Mouse (Mus musculus) heart, postnatal 36 days (tissue): ENCODE results near the gene Mrpl40. TPM values are rescaled to one million over a fixed set of nuclear protein-coding genes. Genes with fewer than 3 reads are reported as not detected.

ENCODE experiments used
- DNase-seq, 2 experiments: peaks; one replicate each; pipeline ENCODE4 v3.0.0; 2021 to 2022
- intact Hi-C: fragments of 180-260 bp; cut with DNase I; formaldehyde crosslinking; loops from one replicate; pipeline ENCODE4 v1.15.1; 2025
- total RNA-seq, 2 experiments: library from RNA; stranded (reverse); gene quantifications; 2 replicates each; pipeline ENCODE4 v1.2.3; 2021

Gene Mrpl40
- total RNA-seq, 2 experiments from 2014 or later, result 55.4 to 59.0 TPM

DNA sequence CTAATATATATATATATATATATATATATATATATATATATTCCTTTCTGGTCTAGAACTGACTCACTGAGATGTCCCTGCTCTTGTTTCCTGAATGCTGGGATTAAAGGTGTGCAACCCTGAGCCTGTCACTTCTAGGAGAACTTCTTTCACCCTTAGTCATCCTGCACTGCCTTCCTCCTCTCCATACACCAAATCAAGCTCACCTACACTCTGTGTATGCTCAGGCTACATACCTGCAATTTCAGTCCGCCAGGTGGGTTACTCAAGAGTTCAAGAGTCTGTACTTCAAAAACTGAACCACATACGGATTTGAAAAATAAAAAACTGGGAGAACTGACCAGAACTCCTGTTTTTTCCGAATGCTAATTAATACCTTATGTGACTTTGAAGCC lies 40.6 kb downstream of the Mrpl40 start:
- DNase-seq, result no peak
- intact Hi-C loops, result loop anchor here (2.0 kb wide), 1 partner anchor 43 kb away; no protein-coding TSS in a partner anchor

DNA sequence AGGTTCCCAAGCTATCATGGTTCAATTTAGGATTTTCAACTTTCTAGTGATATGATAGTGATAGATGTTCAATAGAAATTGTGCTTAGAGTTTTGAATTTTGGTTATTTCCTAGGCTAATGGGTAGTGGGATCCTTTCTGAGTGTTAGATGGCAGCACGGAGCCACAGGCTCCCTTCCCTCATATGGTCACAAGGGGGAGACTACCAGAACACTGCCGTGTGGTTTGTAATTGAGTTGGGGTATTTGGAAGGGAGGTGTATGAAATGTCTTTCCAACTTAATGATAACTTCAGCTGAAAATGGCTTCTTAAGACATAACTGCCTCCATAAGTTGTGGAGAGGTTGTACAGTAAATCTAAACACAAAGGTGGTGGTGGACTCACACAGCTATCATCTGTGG lies 43.2 kb downstream of the Mrpl40 start:
- no peak for DNase-seq
- intact Hi-C loops, result no loop called here

DNA sequence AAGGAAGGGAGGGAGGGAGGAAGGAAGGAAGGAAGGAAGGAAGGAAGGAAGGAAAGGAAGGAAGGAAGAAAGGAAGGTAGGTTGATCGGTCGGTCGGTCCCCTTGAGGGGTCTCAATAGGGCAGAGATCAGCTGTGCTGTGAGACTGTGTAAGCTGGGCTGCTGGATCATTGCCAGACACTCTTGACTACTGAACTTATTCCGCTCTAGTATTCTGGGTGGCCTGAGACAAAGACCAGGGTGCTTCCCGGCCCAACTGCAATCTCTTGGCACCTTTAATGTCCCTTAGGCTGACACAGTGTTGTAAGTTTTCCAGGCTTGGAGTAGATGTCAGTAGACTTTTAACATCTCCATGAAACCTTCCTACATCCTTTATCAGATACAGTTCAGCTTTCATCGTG lies 47.6 kb downstream of the Mrpl40 start:
- intact Hi-C loops, result no loop called here

DNA sequence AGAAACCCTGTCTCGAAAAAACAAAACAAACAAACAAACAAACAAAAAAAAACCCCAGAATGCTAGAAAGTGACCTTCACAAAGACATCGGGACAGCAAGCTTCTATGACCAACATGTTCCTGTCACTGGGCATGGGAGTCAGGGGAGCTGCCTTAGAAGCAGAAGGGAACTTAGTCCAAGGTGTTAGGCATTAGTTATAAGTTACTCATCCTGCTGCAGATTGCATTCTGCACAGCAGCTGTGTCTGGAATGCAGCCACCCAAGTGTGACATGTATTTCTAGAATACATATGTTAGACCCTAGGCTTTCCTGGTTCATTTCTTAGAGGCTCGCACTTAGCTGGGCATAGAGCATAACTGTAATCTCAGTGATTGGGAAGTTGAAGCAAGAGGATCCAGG lies 48.0 kb downstream of the Mrpl40 start:
- intact Hi-C loops, result no loop called here
- no peak for DNase-seq

More for the DNA sequence above, 47.6 kb downstream of the Mrpl40 start:
- no peak for DNase-seq

DNA sequence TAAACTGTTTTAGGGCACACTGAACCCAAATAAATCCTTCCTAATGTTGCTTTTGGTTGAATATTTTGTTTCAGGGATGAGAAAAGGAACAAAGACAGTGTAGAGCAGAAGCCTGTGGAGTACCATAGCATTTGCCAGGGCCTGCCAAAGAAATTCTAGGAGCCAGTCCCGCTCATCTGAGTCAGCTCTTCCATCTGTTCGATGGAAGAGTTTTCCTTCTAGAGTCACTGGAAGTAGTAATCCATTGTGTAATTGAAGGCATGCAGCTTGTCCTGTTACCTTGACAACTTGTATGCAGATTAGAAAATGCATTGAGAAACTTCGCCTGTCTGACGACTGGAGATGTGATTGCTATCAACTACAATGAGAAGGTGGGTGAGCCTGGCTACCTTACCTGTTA lies 53.7 kb downstream of the Mrpl40 start:
- intact Hi-C loops, result no loop called here
- DNase-seq, result no peak

DNA sequence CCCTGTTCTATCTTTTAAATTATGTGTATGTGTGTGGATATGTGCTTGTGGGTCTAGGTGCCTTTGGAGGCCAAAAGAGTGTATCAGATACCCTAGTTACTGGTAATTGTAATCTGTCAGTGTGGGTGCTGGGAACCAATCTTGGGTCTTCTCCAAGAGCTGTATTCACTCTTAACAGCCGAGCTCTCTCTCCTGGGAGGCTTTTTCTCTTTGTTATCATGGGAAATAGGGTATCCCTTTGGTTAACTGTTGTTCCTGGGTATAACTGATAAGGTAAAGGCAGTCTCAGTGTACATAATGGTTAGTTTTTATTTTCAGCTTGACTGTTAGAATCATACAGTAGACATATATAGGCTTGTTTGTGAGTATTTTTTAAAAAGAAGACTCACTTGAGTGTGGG lies 54.3 kb downstream of the Mrpl40 start:
- no peak for DNase-seq
- intact Hi-C loops, result no loop called here

Other genes starting within 250 kb of the Mrpl40 start
- gene Sept5, start 246.9 kb downstream of the Mrpl40 start, total RNA-seq, result 1 to 10 TPM; 3.7 to 3.8 TPM
- 10 to 100 TPM; 37.2 to 45.9 TPM for gene Cldn5, start 100.0 kb downstream of the Mrpl40 start, total RNA-seq
- gene Ufd1, start 65.1 kb downstream of the Mrpl40 start, total RNA-seq, result 10 to 100 TPM; 48.8 to 58.1 TPM
- gene Cdc45, start 64.9 kb downstream of the Mrpl40 start, total RNA-seq, result 1 to 10 TPM; 2.7 to 3.6 TPM
- 10 to 100 TPM; 21.8 to 25.6 TPM for gene 2510002D24Rik, start 40.3 kb downstream of the Mrpl40 start, total RNA-seq
- gene Gm28539, start 40.3 kb downstream of the Mrpl40 start, total RNA-seq, result 1 to 10 TPM in 1 of 2 experiments, not detected in 1; 2.4 TPM
- gene Hira, start 175 bp upstream of the Mrpl40 start, total RNA-seq, result 10 to 100 TPM; 20.0 to 24.9 TPM